Mouse (Mus musculus) fibroblast of lung, adult 2 months (primary cell): ENCODE measurements around the gene Tacr2.

Experiments
- DNase-seq: peaks from one replicate; pipeline ENCODE4 v3.0.0-alpha.2; 2011; ENCODE audit warnings: low read depth

The Tacr2 gene

DNA sequence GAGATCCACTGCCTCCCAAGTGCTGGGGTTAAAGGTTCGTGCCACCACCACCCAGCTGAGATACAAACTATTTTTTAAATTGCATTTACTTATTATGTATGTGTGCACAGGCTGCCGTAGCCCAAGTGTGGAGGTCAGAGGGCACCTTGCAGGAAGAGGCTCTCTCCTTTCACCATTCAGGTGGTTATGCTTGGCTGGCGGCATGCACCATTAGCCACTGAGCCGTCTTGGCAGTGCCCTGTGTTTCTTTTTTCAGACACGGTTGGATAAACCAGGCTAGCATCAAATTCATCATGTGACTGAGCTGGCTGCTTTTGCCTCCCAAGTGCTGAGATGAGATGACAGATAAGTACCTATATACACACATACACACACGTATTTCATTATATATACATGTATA is 13.0 kb upstream of the Tacr2 start:
- no peak for DNase-seq

DNA sequence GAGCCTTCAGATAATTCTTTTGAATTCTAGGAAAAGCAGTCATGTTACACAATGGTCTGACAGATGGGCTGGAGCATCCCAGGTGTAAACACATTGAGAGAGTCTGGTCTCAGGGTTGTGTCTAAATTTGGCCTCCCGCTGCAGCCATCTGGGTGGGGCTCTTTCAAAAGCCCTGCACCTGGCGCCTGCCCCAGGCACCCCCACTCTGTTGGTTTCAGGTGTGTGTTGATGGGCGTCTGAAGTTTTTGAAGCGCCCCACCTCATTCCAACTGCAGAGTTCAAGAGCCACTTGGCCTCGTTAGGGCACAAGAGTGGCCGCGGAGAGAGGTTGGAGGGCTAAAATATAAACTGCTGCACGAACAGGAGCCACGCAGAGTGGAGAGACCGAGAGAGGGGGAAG is 9.9 kb upstream of the Tacr2 start:
- no peak for DNase-seq

DNA sequence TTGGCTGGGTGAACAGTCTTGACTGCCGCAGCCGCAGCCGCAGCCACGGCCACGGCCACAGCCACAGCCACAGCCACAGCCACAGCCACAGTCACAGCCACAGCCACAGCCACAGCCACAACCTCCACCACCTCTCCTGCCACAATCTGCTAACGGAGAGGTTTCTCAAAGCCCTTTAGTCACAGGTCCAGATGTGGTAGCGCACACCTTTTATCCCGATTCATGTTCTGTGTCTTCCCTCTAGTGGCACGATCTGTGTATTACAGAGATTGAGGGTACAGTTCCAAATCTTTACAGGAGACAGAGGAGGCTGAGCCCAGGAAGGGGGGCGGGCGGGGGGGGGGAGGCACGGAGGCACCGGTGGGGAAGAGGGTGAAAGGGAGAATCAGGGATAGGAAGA is 9.3 kb upstream of the Tacr2 start:
- peak; percentile 25 for DNase-seq

DNA sequence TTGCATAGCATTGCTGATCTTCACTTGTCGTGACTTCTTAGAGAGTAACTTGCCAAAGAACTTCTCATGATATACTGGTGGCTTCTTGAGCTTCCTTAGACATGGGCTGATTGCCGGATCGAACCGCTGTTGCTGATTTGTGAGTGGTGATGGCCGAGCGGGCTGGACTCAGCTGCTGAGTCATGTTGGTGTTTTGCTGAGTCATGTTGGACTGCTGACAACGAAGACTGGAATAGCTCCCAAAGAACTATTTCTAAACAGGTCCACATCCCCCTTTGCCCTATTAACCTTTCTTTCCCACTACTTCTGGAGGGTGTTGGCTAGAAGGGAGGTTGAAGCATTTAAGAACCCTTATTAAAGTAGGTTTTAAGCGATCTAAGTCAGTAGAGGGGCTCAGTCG is 8.2 kb upstream of the Tacr2 start:
- no peak for DNase-seq

DNA sequence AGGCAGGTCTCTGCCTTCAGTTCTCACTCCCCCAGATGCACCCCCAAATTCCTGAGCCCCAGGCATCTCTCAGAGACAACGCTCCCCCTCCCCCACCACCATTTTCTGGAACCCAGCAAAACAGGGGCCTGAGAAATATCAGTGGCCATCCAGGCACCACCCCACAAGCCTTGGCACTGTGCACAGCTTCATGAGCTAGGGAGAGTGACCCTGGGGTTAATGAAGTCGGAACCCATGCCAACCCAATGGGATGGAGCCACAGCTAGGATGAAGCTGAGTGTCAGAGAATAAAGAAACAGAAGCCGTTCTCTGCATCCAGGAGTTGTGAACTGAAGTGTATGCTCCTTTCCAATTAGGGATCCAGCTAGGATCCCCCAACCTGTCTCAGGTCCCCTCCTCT is 5.1 kb upstream of the Tacr2 start:
- DNase-seq = no peak

DNA sequence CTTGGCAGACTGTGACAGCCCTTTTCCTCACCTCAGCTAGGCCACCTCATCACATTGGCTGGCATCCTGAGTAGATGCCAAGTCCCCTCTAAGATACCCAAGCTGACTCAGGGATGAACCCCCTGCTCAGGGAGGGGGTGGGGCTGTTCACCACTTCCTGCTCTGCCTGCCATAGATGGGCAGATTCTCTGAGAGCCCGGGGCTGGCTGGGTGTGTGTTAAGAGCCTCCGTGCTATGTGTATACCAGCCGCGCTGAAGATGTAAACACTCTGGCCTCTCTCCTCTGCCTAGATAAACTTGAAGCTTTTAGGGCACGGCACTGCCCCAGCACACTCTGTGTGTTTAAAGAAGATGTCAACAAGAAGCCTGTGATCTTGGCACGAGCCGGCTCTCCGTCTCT is 4.4 kb upstream of the Tacr2 start:
- no peak for DNase-seq

DNA sequence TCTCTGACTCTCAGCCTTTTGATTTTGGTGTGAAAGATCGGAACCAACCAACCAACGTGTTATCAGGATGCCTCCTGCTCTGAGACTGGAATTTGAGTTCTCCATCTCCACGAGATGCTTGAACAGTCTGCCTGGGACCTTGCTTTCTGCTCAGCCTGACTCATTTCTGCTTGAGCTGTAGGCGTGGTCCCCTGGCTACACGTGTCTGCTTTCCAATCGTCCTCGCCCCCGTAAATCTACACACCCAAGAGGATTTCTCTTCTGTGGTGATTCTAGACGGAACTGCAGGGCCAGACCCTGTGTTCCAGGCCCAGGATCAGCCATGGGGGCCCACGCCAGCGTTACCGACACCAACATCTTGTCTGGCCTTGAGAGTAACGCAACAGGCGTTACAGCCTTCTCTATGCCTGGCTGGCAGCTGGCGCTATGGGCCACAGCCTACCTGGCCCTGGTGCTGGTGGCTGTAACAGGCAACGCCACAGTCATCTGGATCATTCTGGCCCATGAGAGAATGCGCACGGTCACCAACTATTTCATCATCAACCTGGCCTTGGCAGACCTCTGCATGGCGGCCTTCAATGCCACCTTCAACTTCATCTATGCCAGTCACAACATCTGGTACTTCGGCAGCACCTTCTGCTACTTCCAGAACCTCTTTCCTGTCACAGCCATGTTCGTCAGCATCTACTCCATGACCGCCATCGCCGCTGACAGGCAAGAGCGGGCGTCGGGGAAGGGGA is 428 bp downstream of the Tacr2 start:
- DNase-seq = no peak

DNA sequence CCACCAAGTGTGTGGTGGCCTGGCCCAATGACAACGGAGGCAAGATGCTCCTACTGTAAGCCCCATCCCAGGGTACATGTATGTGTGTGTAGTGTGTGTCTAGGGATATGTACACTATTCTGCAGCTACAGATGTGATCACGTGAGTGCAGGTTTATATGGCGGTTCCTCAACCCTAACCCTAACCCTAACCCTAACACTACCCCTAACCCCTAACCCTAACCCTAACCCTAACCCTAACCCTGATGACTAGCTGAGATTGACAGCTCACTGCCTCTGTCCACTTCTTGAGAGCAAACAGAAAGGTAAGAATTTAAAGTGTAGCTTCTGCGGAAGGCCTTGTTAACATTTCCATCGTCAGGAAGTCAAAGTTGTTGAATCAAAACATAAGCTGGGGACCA is 6.1 kb downstream of the Tacr2 start:
- no peak for DNase-seq

DNA sequence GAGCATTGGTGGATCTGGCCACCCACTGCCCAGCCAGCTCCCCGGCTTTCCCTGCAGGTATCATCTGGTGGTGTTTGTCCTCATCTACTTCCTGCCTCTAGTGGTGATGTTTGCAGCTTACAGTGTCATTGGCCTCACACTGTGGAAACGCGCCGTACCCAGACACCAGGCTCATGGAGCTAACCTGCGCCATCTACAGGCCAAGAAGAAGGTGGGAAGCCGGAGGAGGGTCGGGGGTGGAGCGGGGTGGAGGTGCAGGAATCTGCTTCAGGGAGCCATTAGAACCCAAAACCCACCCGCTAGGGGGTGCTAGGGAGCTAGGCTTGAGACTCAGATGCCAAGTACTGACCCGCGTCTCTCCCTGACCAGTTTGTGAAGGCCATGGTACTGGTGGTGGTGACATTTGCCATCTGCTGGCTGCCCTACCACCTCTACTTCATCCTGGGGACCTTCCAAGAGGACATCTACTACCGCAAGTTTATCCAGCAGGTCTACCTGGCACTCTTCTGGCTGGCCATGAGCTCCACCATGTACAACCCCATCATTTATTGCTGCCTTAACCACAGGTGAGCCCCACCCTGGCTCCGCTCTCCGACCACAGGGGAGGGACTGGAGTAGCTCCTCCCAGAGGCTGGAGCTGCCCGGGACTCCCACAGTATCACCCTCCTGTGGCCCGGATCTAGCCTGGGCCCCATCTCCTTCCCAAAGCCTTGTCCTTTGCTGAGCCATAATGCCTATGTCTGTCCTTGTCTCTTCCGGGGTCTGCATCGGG is 9.1 kb downstream of the Tacr2 start:
- DNase-seq = peak; percentile 51

DNA sequence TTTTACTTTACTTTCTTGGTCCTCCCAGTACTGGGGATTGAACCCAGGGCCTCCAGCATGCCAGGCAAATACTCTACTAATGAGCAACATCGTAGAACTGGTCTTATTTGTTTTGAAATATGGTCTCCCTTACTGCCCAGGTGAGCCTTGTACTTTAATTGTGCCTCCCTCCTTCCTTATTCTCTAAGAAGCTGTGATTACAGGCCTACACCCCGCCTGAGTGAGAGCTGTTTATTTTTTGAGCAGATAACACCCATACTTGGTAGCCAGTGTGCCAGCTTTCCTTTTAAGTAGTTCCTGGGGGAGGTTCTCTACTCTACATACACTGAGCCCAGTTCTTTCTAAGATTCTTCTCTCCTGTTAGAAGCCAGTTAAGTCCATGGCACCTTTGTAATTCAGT is 12.1 kb downstream of the Tacr2 start:
- no peak for DNase-seq

DNA sequence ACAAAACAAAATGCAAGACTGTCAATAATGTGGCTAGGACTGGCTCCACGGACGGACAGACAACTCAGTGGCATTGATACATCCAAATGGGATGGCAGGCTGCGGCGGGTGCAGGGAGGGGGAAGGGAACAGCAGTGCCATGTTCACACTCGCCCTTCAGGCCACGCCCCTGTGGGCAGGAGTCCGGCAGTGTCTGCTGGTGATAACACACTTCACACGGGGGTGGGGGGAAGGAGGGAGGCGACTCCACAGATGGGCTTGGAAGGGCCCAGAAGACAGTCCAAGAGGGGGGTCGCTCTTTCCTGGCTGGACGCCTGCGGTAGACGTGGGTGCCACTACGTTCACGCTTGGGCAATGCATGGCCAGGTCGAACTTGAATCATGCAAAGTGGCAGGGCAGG is 17.0 kb downstream of the Tacr2 start:
- DNase-seq = no peak

DNA sequence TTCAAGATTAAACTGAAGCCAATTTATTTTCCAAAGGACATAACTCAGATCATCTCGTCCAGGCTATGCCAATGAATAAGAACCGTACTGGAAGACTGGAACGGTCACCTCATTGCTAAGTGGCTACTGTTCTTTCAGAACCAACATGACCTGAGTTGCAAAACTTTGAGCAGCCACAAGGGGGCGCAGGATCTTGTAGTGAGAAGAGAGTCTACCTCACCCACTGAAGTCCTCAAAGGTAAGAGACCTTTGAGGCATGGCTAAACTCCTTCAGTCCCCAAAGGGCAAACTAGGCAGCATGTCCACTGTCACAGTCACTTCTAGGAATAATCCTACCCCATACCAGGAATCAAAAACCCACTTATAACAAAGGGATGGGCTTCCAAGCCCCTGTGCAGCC is 23.0 kb downstream of the Tacr2 start:
- DNase-seq = peak; percentile 36

DNA sequence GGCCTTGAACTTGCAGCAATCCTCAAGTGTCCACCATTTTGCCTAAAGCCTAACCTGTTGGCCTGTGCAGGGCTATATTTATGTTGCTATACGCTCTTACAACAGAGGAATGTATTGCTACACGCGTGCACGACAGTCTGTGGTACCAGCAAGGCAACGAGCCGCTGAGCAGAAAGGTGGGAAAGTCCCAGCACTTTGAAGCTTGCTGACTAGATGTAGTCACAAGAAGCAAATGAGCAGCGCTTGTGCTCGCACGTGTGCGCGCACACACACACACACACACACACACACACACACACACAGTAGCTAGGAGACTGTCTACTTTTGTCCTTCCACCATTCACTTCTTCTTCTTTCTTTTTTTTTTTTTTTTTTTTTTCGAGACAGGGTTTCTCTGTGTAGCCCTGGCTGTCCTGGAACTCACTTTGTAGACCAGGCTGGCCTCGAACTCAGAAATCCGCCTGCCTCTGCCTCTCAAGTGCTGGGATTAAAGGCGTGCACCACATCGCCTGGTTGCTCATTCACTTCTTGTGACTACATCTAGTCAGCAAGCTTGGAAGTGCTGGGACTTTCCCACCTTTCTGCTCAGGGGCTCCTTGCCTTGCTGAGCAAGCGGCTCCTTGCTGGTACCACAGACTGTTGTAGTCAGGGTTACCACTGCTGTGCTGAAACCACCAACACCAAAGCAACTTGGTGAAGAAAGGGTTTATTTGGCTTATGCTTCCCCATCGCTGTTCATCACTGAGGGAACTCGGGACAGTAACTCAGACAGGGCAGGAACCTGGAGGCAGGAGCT is 25.5 kb downstream of the Tacr2 start:
- no peak for DNase-seq

DNA sequence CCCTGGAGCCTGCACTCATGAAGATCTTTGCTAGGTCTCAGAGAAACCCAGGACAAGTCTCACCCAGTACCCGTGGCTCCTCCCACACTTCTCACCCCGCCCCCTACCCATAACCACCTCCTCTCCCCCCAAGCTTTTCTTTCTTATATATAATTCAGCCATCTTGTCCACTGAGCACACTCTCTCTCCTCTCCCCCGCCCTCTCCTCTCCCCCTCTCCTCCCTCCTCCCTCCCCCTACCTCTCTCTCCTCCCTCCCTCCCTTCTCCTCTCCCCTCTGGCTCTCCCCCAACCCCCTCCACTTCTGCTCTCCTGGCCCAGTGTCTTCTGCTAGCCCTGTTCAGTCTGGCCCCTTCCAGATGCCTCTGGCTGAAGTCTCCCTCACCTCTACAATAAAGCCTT is 26.8 kb downstream of the Tacr2 start:
- DNase-seq = no peak

DNA sequence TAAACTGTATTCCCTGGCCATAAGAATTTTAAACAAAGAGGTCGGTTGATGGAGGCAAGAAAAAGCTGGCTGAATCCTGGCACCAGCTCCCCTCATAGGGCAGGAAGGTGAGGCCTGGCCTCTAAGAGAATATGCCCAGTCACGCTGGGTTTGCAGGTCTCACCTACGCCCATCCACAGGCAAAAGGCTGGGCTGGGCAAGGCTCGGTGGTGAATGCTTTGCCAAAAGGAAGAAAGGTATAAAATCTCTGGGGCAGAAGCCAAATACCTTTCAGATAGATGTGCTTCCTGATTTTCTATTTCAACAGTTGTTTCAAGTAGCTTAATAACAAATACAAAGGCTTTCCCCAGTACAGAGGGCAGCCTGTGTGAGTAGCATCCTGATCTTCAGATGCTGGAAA is 27.4 kb downstream of the Tacr2 start:
- no peak for DNase-seq

DNA sequence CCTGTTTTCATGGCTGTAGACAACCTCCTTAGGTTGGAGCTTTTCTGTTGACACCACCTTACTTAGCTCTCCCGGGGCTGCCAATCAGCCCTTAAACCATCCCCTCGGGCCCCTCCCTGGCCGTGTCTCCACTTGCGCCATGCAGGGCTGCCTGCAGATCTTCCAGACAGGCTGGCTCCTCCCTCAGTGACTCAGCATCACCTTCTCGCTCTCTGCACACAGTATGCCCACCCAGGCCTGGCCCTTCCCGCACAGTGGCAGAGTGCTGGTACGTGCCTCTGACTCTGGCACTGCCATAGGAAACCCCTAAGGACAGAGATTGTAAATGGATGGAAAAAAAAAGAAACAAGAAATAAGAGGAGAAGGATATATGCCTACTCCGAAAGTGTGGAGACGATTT is 30.5 kb downstream of the Tacr2 start:
- no peak for DNase-seq

DNA sequence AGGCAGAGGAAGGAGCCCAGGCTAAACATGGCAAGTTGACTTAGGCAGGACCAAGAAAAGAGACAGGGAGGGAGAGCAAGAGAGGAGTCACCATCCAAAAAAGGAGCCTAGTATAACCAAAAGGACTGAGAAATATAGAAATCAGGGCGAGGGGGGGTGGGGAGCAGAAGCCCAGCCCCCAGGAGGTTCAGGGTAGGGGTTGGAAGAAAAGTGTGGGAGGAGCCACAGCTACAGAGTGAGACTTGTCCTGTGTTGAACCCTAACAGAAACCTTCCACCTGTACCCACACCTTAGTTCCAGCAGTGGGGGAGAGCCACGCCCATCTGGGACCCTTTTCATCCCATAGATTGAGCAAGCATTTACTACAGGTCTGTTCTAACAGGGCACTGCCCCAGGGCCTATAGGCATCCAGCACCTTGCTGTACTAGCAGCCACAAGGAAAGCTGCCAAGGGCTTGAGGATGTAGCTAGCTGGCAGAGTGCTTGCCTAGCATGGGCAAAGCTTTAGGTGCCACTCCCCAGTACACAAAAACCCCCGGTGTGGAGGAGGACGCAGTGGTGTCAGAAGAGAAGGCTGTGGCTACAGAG is 31.1 kb downstream of the Tacr2 start:
- DNase-seq = no peak

DNA sequence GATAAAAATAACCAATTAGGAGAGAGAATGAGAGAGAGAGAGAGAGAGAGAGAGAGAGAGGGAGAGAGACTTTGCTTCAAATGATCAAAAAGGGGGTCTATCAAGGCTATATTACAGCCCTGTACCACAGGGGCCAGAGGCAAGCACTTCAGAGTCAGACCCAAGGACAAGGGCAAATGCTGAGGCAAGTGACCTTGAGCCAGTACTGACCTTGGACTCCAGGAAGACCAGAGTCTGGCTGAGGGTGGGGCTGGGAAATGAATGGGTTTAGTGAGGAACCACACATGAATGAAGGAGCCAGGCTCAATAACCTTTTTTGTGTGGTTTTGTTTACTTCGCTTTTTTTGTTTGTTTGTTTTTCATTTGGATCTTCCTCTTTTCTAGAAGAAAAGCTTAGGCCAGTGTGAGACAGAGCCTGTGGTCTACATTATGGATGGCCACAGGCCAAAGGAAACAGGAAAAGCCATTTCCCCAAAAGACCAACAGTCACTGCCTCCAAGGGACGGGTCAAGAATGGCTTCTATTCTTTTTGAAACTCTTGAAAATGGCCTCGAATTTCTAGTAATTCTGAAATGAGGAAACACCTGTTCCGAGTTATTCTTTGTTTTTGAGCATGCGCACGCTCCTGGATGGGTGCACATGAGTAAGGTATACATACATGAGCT is 35.4 kb downstream of the Tacr2 start:
- no peak for DNase-seq

DNA sequence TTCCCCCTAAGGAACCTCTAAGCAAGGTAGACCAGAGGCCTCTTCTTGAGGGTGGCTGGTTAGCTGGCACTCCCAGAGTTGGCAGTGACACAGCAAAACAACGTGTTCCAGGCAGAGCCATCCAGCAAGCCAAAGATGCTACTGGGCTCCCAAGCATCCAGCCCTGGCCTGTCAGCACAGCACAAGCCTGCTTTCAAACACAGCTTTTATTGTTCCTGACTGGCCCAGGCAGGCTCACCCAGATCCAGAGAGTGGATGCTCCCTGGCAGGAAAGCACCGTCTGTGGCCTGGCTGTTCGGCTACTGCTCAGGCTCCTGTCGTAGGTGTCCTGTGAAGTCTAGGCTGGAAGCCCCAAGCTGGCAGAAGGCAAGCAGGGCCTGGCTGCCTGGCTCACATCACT is 41.9 kb downstream of the Tacr2 start:
- DNase-seq = no peak

DNA sequence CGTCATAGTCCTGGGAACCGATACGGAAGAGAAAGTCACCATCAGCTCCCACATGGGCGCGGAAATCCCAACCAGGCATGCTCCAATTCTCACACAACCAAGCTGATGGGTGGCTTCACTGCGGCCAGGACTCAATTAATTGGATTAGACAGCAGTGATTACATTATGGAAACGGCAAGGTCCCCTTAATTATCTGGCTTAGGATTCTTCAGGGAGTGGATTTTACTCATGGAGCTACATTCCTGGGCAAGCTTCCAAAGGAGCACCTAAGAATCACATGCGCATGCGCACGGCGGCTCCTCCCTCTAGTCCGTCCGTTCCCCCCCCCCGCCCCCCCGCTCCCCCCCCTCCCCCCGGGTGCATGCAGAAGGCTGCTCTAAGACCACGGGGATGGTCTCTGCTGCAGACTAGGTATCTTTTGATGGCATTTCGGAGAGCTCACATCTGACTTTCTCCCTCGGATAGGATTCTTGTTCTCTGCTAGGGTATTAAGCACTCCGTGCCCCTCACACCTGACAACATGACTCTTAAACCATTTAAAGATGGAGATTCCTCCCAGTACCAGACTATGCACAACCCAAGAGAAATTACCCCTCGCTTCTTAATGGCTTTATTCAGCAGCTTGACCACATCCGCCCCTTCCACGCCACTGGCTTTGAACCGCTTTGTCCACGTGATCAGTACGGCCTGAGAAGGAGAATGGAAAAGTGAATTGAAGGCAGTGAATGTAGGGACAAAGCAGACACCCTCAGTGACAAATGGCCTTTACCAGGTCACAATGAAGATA is 44.0 kb downstream of the Tacr2 start:
- no peak for DNase-seq
